Mouse (Mus musculus): ENCODE results near the gene Fpr3. TPM values are rescaled to one million over a fixed set of nuclear protein-coding genes. Genes with fewer than 3 reads are reported as not detected.
A peak's percentile ranks its signal among the peaks of the same experiment; 100 is the strongest.

Gene Fpr3
- polyA plus RNA-seq, 1 experiment from 2014 or later: not detected

GRCm38 (mm10) chr17:17860110-17860509 lies 27.5 kb upstream of the Fpr3 start:
- H3K27ac ChIP-seq (ENCODE audit: low read depth, low read length): no peak overlapping the region
- WGBS: 87% methylated on average over 3 of the region's 3 CpGs
- ATAC-seq: no peak
- H3K9ac ChIP-seq (ENCODE audit: low read depth, low read length): no peak overlapping the region
- H3K4me1 ChIP-seq (replicated peaks; ENCODE audit: control insufficient read depth, insufficient read depth, low read length): no peaks in the 10 kb centered on the region
- no peak overlapping the region for H3K4me2 ChIP-seq (replicated peaks; ENCODE audit: low read depth)
- peak; percentile 25 for TF ChIP-seq CTCF (IDR thresholded peaks at IDR 0.05; ENCODE audit: low read depth)
- H3K9me3 ChIP-seq (ENCODE audit: control insufficient read depth): no peaks in the 10 kb centered on the region
- H3K27me3 ChIP-seq (replicated peaks; ENCODE audit: control insufficient read depth, insufficient read depth, low read length): no peaks in the 10 kb centered on the region
- H3K4me3 ChIP-seq (ENCODE audit: low read depth, low read length): no peak overlapping the region
- H3K36me3 ChIP-seq (ENCODE audit: control insufficient read depth, insufficient read depth): no peaks in the 10 kb centered on the region

GRCm38 (mm10) chr17:17862360-17862759 lies 25.3 kb upstream of the Fpr3 start:
- Histone ChIP-seq H3K4me2 (replicated peaks; ENCODE audit: low read depth) (no peak overlapping the region), H3K9me3 (ENCODE audit: control insufficient read depth) (no peaks in the 10 kb centered on the region), H3K9ac (ENCODE audit: low read depth, low read length) (no peak overlapping the region), H3K27ac (ENCODE audit: low read depth, low read length) (no peak overlapping the region), H3K4me3 (ENCODE audit: low read depth, low read length) (no peak overlapping the region), H3K27me3 (replicated peaks; ENCODE audit: control insufficient read depth, insufficient read depth, low read length) (no peaks in the 10 kb centered on the region), H3K4me1 (replicated peaks; ENCODE audit: control insufficient read depth, insufficient read depth, low read length) (no peaks in the 10 kb centered on the region), H3K36me3 (ENCODE audit: control insufficient read depth, insufficient read depth) (0 out of 2 replicates have a peak, but pooled peaks cover 4% of the 10 kb centered on the region)
- ATAC-seq: no peak
- 70% methylated on average over 1 of the region's 1 CpGs for WGBS
- no peak for TF ChIP-seq CTCF (IDR thresholded peaks at IDR 0.05; ENCODE audit: low read depth)

- 60% methylated on average over 2 of the region's 2 CpGs for WGBS
- H3K4me1 ChIP-seq (replicated peaks; ENCODE audit: control insufficient read depth, insufficient read depth, low read length): no peaks in the 10 kb centered on the region
- TF ChIP-seq CTCF (IDR thresholded peaks at IDR 0.05; ENCODE audit: low read depth): no peak
- H3K4me2 ChIP-seq (replicated peaks; ENCODE audit: low read depth): no peak overlapping the region
- H3K4me3 ChIP-seq (ENCODE audit: low read depth, low read length): no peak overlapping the region
- no peaks in the 10 kb centered on the region for H3K27me3 ChIP-seq (replicated peaks; ENCODE audit: control insufficient read depth, insufficient read depth, low read length)
- ATAC-seq: no peak
- 0 out of 2 replicates have a peak, but pooled peaks cover 4% of the 10 kb centered on the region for H3K36me3 ChIP-seq (ENCODE audit: control insufficient read depth, insufficient read depth)
- H3K9me3 ChIP-seq (ENCODE audit: control insufficient read depth): no peaks in the 10 kb centered on the region
- no peak overlapping the region for H3K27ac ChIP-seq (ENCODE audit: low read depth, low read length)
- no peak overlapping the region for H3K9ac ChIP-seq (ENCODE audit: low read depth, low read length)
Observed at GRCm38 (mm10) chr17:17865168-17865567, 22.5 kb upstream of the Fpr3 start.

GRCm38 (mm10) chr17:17866801-17867469 lies 20.7 kb upstream of the Fpr3 start:
- Histone ChIP-seq H3K36me3 (ENCODE audit: control insufficient read depth, insufficient read depth) (0 out of 2 replicates have a peak, but pooled peaks cover 4% of the 10 kb centered on the region), H3K27ac (ENCODE audit: low read depth, low read length) (no peak overlapping the region), H3K9ac (ENCODE audit: low read depth, low read length) (no peak overlapping the region), H3K4me2 (replicated peaks; ENCODE audit: low read depth) (no peak overlapping the region), H3K4me1 (replicated peaks; ENCODE audit: control insufficient read depth, insufficient read depth, low read length) (no peaks in the 10 kb centered on the region), H3K4me3 (ENCODE audit: low read depth, low read length) (no peak overlapping the region), H3K27me3 (replicated peaks; ENCODE audit: control insufficient read depth, insufficient read depth, low read length) (no peaks in the 10 kb centered on the region), H3K9me3 (ENCODE audit: control insufficient read depth) (no peaks in the 10 kb centered on the region)
- no peak for ATAC-seq
- TF ChIP-seq CTCF (IDR thresholded peaks at IDR 0.05; ENCODE audit: low read depth): no peak
- WGBS: 83% methylated on average over 11 of the region's 11 CpGs

GRCm38 (mm10) chr17:17870892-17871550 lies 16.6 kb upstream of the Fpr3 start:
- no peaks in the 10 kb centered on the region for H3K27me3 ChIP-seq (replicated peaks; ENCODE audit: control insufficient read depth, insufficient read depth, low read length)
- no peak overlapping the region for H3K9ac ChIP-seq (ENCODE audit: low read depth, low read length)
- 81% methylated on average over 2 of the region's 2 CpGs for WGBS
- no peak for TF ChIP-seq CTCF (IDR thresholded peaks at IDR 0.05; ENCODE audit: low read depth)
- H3K4me3 ChIP-seq (ENCODE audit: low read depth, low read length): no peak overlapping the region
- 0 out of 2 replicates have a peak, but pooled peaks cover 4% of the 10 kb centered on the region for H3K36me3 ChIP-seq (ENCODE audit: control insufficient read depth, insufficient read depth)
- no peaks in the 10 kb centered on the region for H3K9me3 ChIP-seq (ENCODE audit: control insufficient read depth)
- H3K4me1 ChIP-seq (replicated peaks; ENCODE audit: control insufficient read depth, insufficient read depth, low read length): no peaks in the 10 kb centered on the region
- H3K27ac ChIP-seq (ENCODE audit: low read depth, low read length): no peak overlapping the region
- ATAC-seq: no peak
- H3K4me2 ChIP-seq (replicated peaks; ENCODE audit: low read depth): no peak overlapping the region

- Histone ChIP-seq H3K4me2 (replicated peaks; ENCODE audit: low read depth) (no peak overlapping the region), H3K36me3 (ENCODE audit: control insufficient read depth, insufficient read depth) (0 out of 2 replicates have a peak, but pooled peaks cover 3% of the 10 kb centered on the region), H3K4me1 (replicated peaks; ENCODE audit: control insufficient read depth, insufficient read depth, low read length) (no peaks in the 10 kb centered on the region), H3K27me3 (replicated peaks; ENCODE audit: control insufficient read depth, insufficient read depth, low read length) (no peaks in the 10 kb centered on the region), H3K27ac (ENCODE audit: low read depth, low read length) (no peak overlapping the region), H3K4me3 (ENCODE audit: low read depth, low read length) (no peak overlapping the region), H3K9me3 (ENCODE audit: control insufficient read depth) (no peaks in the 10 kb centered on the region), H3K9ac (ENCODE audit: low read depth, low read length) (no peak overlapping the region)
- ATAC-seq: no peak
- no peak for TF ChIP-seq CTCF (IDR thresholded peaks at IDR 0.05; ENCODE audit: low read depth)
- 82% methylated on average over 2 of the region's 2 CpGs for WGBS
Observed at GRCm38 (mm10) chr17:17871697-17872096, 16.0 kb upstream of the Fpr3 start.
